In genomic region chr8:110950065-110950484, GRCm38 (mm10) we compare ENCODE assay signal across 9 mouse cellular contexts. TPM values are rescaled to one million over a fixed set of nuclear protein-coding genes. Genes with fewer than 3 reads are reported as not detected.
DNase-seq lines count a peak whose midpoint lies in the region; TF ChIP-seq lines count a peak whose summit lies in the region.
"Had no signal": no experiment of that assay in that cellular context is flagged by ENCODE, and none has a peak within 500 bp of the region (broad histone marks: within the 10 kb centered on the region; RNA-seq: fewer than 3 reads in every experiment).

No protein-coding gene starts in this region.

- TF ChIP-seq POLR2A in testis, adult 2 months (IDR thresholded peaks at IDR 0.05; ENCODE audit: control insufficient read depth, low read depth, low read length) = no peak

- H3K27ac ChIP-seq in testis, adult 2 months (ENCODE audit: control insufficient read depth, insufficient read depth, low read depth, low read length) = no peak overlapping the region

- H3K4me1 ChIP-seq in testis, adult 2 months (ENCODE audit: control insufficient read depth, insufficient read depth, low read length) = peaks cover 6% of the 10 kb centered on the region

- no peaks in the 10 kb centered on the region for H3K27me3 ChIP-seq in testis, adult 2 months (ENCODE audit: control insufficient read depth, insufficient read depth, low read length)

- no peak for TF ChIP-seq CTCF in testis, adult 2 months (IDR thresholded peaks at IDR 0.05; ENCODE audit: control insufficient read depth, insufficient read depth, insufficient replicate concordance, low read depth, low read length)

- no peaks in the 10 kb centered on the region for H3K36me3 ChIP-seq in testis, adult 2 months (ENCODE audit: control insufficient read depth, insufficient read depth, low read length)

- DNase-seq in cerebellum, postnatal 25 days = peak; percentile 45
- no peak for DNase-seq in cerebellum, postnatal 10 days
- DNase-seq in testis, postnatal 10 days (ENCODE audit: low spot score) = no peak
- peak; percentile 64 to 72 for DNase-seq in kidney, postnatal 25 days
- DNase-seq in spleen, postnatal 36 days (ENCODE audit: low spot score in 2 of 2) = peak; percentile 72 to 75
- DNase-seq in thymus, postnatal 36 days = no peak
- no peak for DNase-seq in ovary, postnatal 10 days (ENCODE audit: low spot score)
- DNase-seq: lung, embryonic 14.5 days had no signal

- peak overlapping the region; percentile 61 for H3K4me3 ChIP-seq in testis, adult 2 months (ENCODE audit: control insufficient read depth, low read depth, low read length)

RNA-seq across cellular contexts. Expression of gene St3gal2, which starts 30.4 kb away (rescaled TPM):
- 3.4 and 4.7 TPM in 2 replicates for polyA plus RNA-seq in testis, adult 2 months (2012; rRNA removed)

RNA-seq across cellular contexts. Expression of gene Ddx19a, which starts 47.5 kb away (rescaled TPM):
- 5.1 and 5.8 TPM in 2 replicates for polyA plus RNA-seq in testis, adult 2 months (2012; rRNA removed)

RNA-seq across cellular contexts. Expression of gene Fuk, which starts 47.8 kb away (rescaled TPM):
- 7.5 and 7.8 TPM in 2 replicates for polyA plus RNA-seq in testis, adult 2 months (2012; rRNA removed)

Comparison
In these comparisons a context has a peak if more than half of its experiments do, and no peak if none do; other contexts are left out.
1. DNase-seq: peak in cerebellum, postnatal 25 days (2 of 2), kidney, postnatal 25 days (2 of 2) and spleen, postnatal 36 days (2 of 2); none in cerebellum, postnatal 10 days (0 of 2), testis, postnatal 10 days (single experiment), thymus, postnatal 36 days (0 of 2) and ovary, postnatal 10 days (single experiment).